Comparison of ENCODE assay signal across 12 mouse cellular contexts in genomic region chr12:99208251-99208650, GRCm38 (mm10).
"Had no signal": no experiment of that assay in that cellular context is flagged by ENCODE, and none has a peak within 500 bp of the region (broad histone marks: within the 10 kb centered on the region; RNA-seq: fewer than 3 reads in every experiment).

No protein-coding gene starts in this region.

- H3K9me3 ChIP-seq: limb, embryonic 12.5 days; midbrain, embryonic 13.5 days; stomach, embryonic 15.5 days had no signal

- H3K27me3 ChIP-seq: limb, embryonic 12.5 days; midbrain, embryonic 13.5 days; stomach, embryonic 15.5 days had no signal

- H3K27ac ChIP-seq: layer of hippocampus, adult 2 months; limb, embryonic 12.5 days; liver, embryonic 14.5 days; midbrain, embryonic 13.5 days; stomach, embryonic 15.5 days had no signal

- H3K36me3 ChIP-seq: stomach, embryonic 15.5 days had no signal

- H3K4me1 ChIP-seq: limb, embryonic 12.5 days; stomach, embryonic 15.5 days had no signal

- H3K4me3 ChIP-seq: layer of hippocampus, adult 2 months; limb, embryonic 12.5 days; midbrain, embryonic 13.5 days; stomach, embryonic 15.5 days had no signal

- H3K4me2 ChIP-seq: limb, embryonic 12.5 days; midbrain, embryonic 13.5 days; stomach, embryonic 15.5 days had no signal

- ATAC-seq: intestine, postnatal 0 days; midbrain, embryonic 13.5 days had no signal

- H3K9ac ChIP-seq: limb, embryonic 12.5 days; liver, embryonic 14.5 days; midbrain, embryonic 13.5 days; stomach, embryonic 15.5 days had no signal

- DNase-seq: liver; lung, adult 2 months; lung, postnatal 10 days; right cerebral cortex, postnatal 14 days; thymus, adult 2 months; thymus, postnatal 25 days had no signal
